Mouse (Mus musculus) CH12.LX (cell line): ENCODE measurements at regions not wholly inside any gene's neighbourhood (a gene's known extent, or its start where the extent isn't known, plus 50 kb on each side); places are given as distances from the start of the nearest gene placed in this dataset.

Source experiments
- BHLHE40 ChIP-seq: IDR thresholded peaks from 2 replicates; pipeline ENCODE4 v1.6.1; 2011; ENCODE audit warnings: mild to moderate bottlenecking, low read depth, low read length, improper control_type of control experiment
- CTCF ChIP-seq, 2 experiments: IDR thresholded peaks in 1 of 2; conservative IDR thresholded peaks in 1 of 2; 2 replicates each; pipeline ENCODE4 v1.5.1; 2011 to 2012; ENCODE audit warnings: low read depth in 2 of 2, low read length in 2 of 2, improper control_type of control experiment in 1 of 2, inconsistent platforms in 1 of 2, mild to moderate bottlenecking in 1 of 2, moderate library complexity in 1 of 2
- E2F4 ChIP-seq: IDR thresholded peaks from 2 replicates; pipeline ENCODE4 v1.6.1; 2011; ENCODE audit warnings: low read depth, low read length, improper control_type of control experiment; ENCODE audit not compliant: insufficient replicate concordance
- HCFC1 ChIP-seq: IDR thresholded peaks from 2 replicates; pipeline ENCODE4 v1.6.1; 2012; ENCODE audit warnings: low read depth, mild to moderate bottlenecking, inconsistent platforms, low read length, improper control_type of control experiment
- MEF2A ChIP-seq: IDR thresholded peaks from 2 replicates; pipeline ENCODE4 v1.6.1; 2014; ENCODE audit warnings: low read depth, mild to moderate bottlenecking, inconsistent platforms, low read length, improper control_type of control experiment, borderline replicate concordance
- MYC ChIP-seq: IDR thresholded peaks from 2 replicates; pipeline ENCODE4 v1.6.1; 2011; ENCODE audit warnings: low read depth, mild to moderate bottlenecking, improper control_type of control experiment, low read length
- PAX5 ChIP-seq: IDR thresholded peaks from 2 replicates; pipeline ENCODE4 v1.6.1; 2012; ENCODE audit warnings: low read length, inconsistent platforms, mixed read lengths
- POLR2A ChIP-seq: IDR thresholded peaks from 2 replicates; pipeline ENCODE4 v1.6.1; 2011; ENCODE audit warnings: low read depth, mild to moderate bottlenecking, improper control_type of control experiment, low read length
- TCF12 ChIP-seq: IDR thresholded peaks from 2 replicates; pipeline ENCODE4 v1.6.1; 2014; ENCODE audit warnings: low read depth, mild to moderate bottlenecking, inconsistent platforms, low read length, improper control_type of control experiment
- ZKSCAN1 ChIP-seq: IDR thresholded peaks from 2 replicates; pipeline ENCODE4 v1.6.1; 2012; ENCODE audit warnings: low read depth, inconsistent platforms, low read length, improper control_type of control experiment, borderline replicate concordance

DNA sequence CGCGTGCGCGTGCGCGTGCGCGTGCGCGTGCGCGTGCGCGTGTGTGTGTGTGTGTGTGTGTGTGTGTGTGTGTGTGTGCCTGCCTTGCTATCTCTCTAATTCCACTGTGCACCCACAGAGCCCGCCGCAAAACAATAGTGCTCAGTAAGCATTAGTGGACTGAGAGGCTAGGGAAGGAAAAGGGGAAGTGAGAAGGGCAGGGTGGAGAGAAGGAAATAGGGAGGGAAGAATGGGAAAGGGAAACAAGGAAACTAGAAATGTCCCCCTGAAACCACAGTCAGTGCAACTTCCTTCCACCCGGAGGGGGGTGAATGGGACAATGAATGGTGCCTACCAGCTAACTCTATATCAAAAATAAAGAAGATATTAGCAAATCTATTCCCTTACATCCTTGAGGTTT lies 100.7 kb downstream of the Btc start:
- TF ChIP-seq TCF12 = no peak
- TF ChIP-seq CTCF (conservative IDR thresholded peaks at IDR 0.05 in 1 of 2, IDR thresholded peaks at IDR 0.05 in 1 of 2; ENCODE audit: low read depth in 2 of 2, low read length in 2 of 2) = no peak
- no peak for TF ChIP-seq E2F4
- TF ChIP-seq MYC = no peak
- TF ChIP-seq ZKSCAN1 = no peak
- TF ChIP-seq POLR2A = no peak
- no peak for TF ChIP-seq BHLHE40
- TF ChIP-seq MEF2A = no peak
- TF ChIP-seq PAX5 = no peak
- TF ChIP-seq HCFC1 = no peak
